Mouse (Mus musculus) lung, postnatal 0 days (tissue): Measurements from ENCODE around the gene Nrros.

Experiments
- CTCF ChIP-seq: IDR thresholded peaks from 2 replicates; pipeline ENCODE4 v1.5.1; 2016; ENCODE audit warnings: antibody characterized with exemption, mild to moderate bottlenecking
- EP300 ChIP-seq: IDR thresholded peaks from 2 replicates; pipeline ENCODE4 v1.6.1; 2016; ENCODE audit warnings: antibody characterized with exemption, mild to moderate bottlenecking, control low read depth

- TF ChIP-seq CTCF (peak; percentile 32), EP300 (no peak)
These were observed 59.7 kb downstream of the Nrros start for GRCm38 (mm10) chr16:32105698-32106097.
